21 mouse cellular contexts compared by ENCODE assay signal in genomic region chr3:83708973-83709372, GRCm38 (mm10). TPM values are rescaled to one million over a fixed set of nuclear protein-coding genes. Genes with fewer than 3 reads are reported as not detected.
DNase-seq lines count a peak whose midpoint lies in the region; ATAC-seq lines count a peak whose summit lies in the region.
"Had no signal": no experiment of that assay in that cellular context is flagged by ENCODE, and none has a peak within 500 bp of the region (broad histone marks: within the 10 kb centered on the region; RNA-seq: fewer than 3 reads in every experiment).

No protein-coding gene starts in this region.

- peaks cover 29% of the 10 kb centered on the region for H3K4me1 ChIP-seq in kidney, embryonic 16.5 days (ENCODE audit: insufficient read depth, low read length)
- H3K4me1 ChIP-seq in lung, embryonic 16.5 days (replicated peaks; ENCODE audit: control insufficient read depth, insufficient read depth, low read length): peaks cover 31% of the 10 kb centered on the region

- H3K4me2 ChIP-seq in kidney, embryonic 16.5 days (replicated peaks; ENCODE audit: low read depth, low read length): no peak overlapping the region
- no peak overlapping the region for H3K4me2 ChIP-seq in lung, embryonic 16.5 days (ENCODE audit: low read depth, low read length)
- H3K4me2 ChIP-seq: forebrain, embryonic 12.5 days; stomach, embryonic 15.5 days had no signal

- intact Hi-C loops in heart, postnatal 14 days (cut with DNase I): loop anchor here (10.0 kb wide), 1 partner anchor 424 kb away; no protein-coding TSS in a partner anchor

- 29% methylated on average over 4 of the region's 4 CpGs for WGBS in kidney, embryonic 16.5 days
- 47% methylated on average over 4 of the region's 4 CpGs for WGBS in lung, embryonic 16.5 days

- H3K27me3 ChIP-seq in kidney, embryonic 16.5 days (ENCODE audit: insufficient read depth, low read length): no peaks in the 10 kb centered on the region
- no peaks in the 10 kb centered on the region for H3K27me3 ChIP-seq in lung, embryonic 16.5 days (ENCODE audit: control insufficient read depth, insufficient read depth, low read depth, low read length)
- H3K27me3 ChIP-seq: forebrain, embryonic 12.5 days; stomach, embryonic 15.5 days had no signal

- H3K4me3 ChIP-seq in kidney, embryonic 16.5 days (ENCODE audit: low read length): no peak overlapping the region
- H3K4me3 ChIP-seq in lung, embryonic 16.5 days (ENCODE audit: low read length): no peak overlapping the region
- H3K4me3 ChIP-seq: forebrain, embryonic 12.5 days; stomach, embryonic 15.5 days had no signal

- H3K36me3 ChIP-seq in kidney, embryonic 16.5 days (ENCODE audit: insufficient read depth, low read length): no peaks in the 10 kb centered on the region
- H3K36me3 ChIP-seq in lung, embryonic 16.5 days (ENCODE audit: control insufficient read depth, insufficient read depth, low read length): no peaks in the 10 kb centered on the region
- H3K36me3 ChIP-seq: forebrain, embryonic 12.5 days; stomach, embryonic 15.5 days had no signal

- no peaks in the 10 kb centered on the region for H3K9me3 ChIP-seq in kidney, embryonic 16.5 days (ENCODE audit: low read length)
- no peaks in the 10 kb centered on the region for H3K9me3 ChIP-seq in lung, embryonic 16.5 days (ENCODE audit: control insufficient read depth, low read length)
- H3K9me3 ChIP-seq: forebrain, embryonic 12.5 days; stomach, embryonic 15.5 days had no signal

- H3K9ac ChIP-seq in kidney, embryonic 16.5 days (replicated peaks; ENCODE audit: low read length): no peak overlapping the region
- H3K9ac ChIP-seq in lung, embryonic 16.5 days (ENCODE audit: low read length): no peak overlapping the region
- H3K9ac ChIP-seq: forebrain, embryonic 12.5 days; stomach, embryonic 15.5 days had no signal

- peak overlapping the region; percentile 43; the same call in 1 of the 2 replicates for H3K27ac ChIP-seq in kidney, embryonic 16.5 days (ENCODE audit: low read length)
- peak overlapping the region; percentile 51 for H3K27ac ChIP-seq in lung, embryonic 16.5 days (ENCODE audit: low read length)
- H3K27ac ChIP-seq: forebrain, embryonic 12.5 days; macrophage; stomach, embryonic 15.5 days had no signal

- peak; percentile 90 for DNase-seq in heart, adult 11 months
- DNase-seq in heart, postnatal 14 days: no peak
- no peak for DNase-seq in kidney, adult 18-20 months
- no peak for DNase-seq in lung, adult 18-20 months
- peak; percentile 31 for DNase-seq in lung, postnatal 10 days
- DNase-seq in T-cell, adult 2 months (ENCODE audit: low spot score): no peak
- DNase-seq: adrenal gland, postnatal 10 days; cerebellum, adult 11 months; cerebellum, postnatal 14 days; embryo, embryonic 11 days; heart, postnatal 10 days; kidney, postnatal 10 days; layer of hippocampus, adult 9-11 months; liver; spleen, adult 18-20 months; thymus, postnatal 14 days had no signal

- peak; percentile 72; the same call in 1 of the 2 replicates for ATAC-seq in kidney, embryonic 16.5 days (ENCODE audit: low FRiP score, low TSS enrichment)
- peak; percentile 63 for ATAC-seq in lung, embryonic 16.5 days (ENCODE audit: low read depth)

RNA-seq across cellular contexts. Expression of gene Sfrp2, which starts 57.1 kb away (rescaled TPM):
- 10 to 100 TPM in 1 of 2 experiments, 1 to 10 TPM in 1; 9.1 to 13.2 TPM for total RNA-seq in heart, postnatal 14 days (2021)
- polyA plus RNA-seq in kidney, embryonic 16.5 days (2015; fragmentation: Nextera tagmentation; extraction: Ambion mirVana): 166 and 172 TPM in 2 replicates
- polyA plus RNA-seq in lung, embryonic 16.5 days (2015; fragmentation: Nextera tagmentation; extraction: Ambion mirVana): 76.7 and 83.2 TPM in 2 replicates
- polyA plus RNA-seq: macrophage had no signal

Comparison
In these comparisons a context has a peak if more than half of its experiments do, and no peak if none do; other contexts are left out.
1. DNase-seq: peak in heart, adult 11 months (single experiment) and lung, postnatal 10 days (single experiment); none in heart, postnatal 14 days (0 of 2), kidney, adult 18-20 months (single experiment), lung, adult 18-20 months (0 of 2) and T-cell, adult 2 months (single experiment).